Mouse (Mus musculus) telencephalon, adult 2 months (tissue): ENCODE results near the gene Ppip5k1.

Source experiments
- DNase-seq: peaks from one replicate; pipeline ENCODE4 v3.0.0-alpha.2; 2011; ENCODE audit warnings: low read depth, low spot score

Ppip5k1 gene

GRCm38 (mm10) chr2:121299471-121299870 lies 55.7 kb downstream of the Ppip5k1 start:
- DNase-seq = no peak

- DNase-seq = no peak
These were observed 57.1 kb downstream of the Ppip5k1 start for GRCm38 (mm10) chr2:121298131-121298530.

GRCm38 (mm10) chr2:121297701-121298100 lies 57.5 kb downstream of the Ppip5k1 start:
- DNase-seq = no peak

GRCm38 (mm10) chr2:121296754-121297231 lies 58.4 kb downstream of the Ppip5k1 start:
- DNase-seq = no peak

GRCm38 (mm10) chr2:121295608-121296571 lies 59.3 kb downstream of the Ppip5k1 start:
- peak; percentile 94 for DNase-seq

GRCm38 (mm10) chr2:121294753-121295607 lies 60.2 kb downstream of the Ppip5k1 start:
- peak; percentile 90 for DNase-seq

- DNase-seq = no peak
These were observed 61.0 kb downstream of the Ppip5k1 start for GRCm38 (mm10) chr2:121294182-121294581.

GRCm38 (mm10) chr2:121292316-121293013 lies 62.7 kb downstream of the Ppip5k1 start:
- DNase-seq = no peak

- no peak for DNase-seq
These were observed 65.3 kb downstream of the Ppip5k1 start for GRCm38 (mm10) chr2:121289730-121290540.

GRCm38 (mm10) chr2:121288901-121289729 lies 66.1 kb downstream of the Ppip5k1 start, which contains the start of gene Map1a:
Gene Map1a (plus strand): TSS chr2:121289600.
- DNase-seq = peak; percentile 96

- DNase-seq = no peak
These were observed 67.3 kb downstream of the Ppip5k1 start for GRCm38 (mm10) chr2:121287850-121288249.

GRCm38 (mm10) chr2:121271928-121272516 lies 83.2 kb downstream of the Ppip5k1 start:
- peak; percentile 79 for DNase-seq

- peak; percentile 94 for DNase-seq
These were observed 83.8 kb downstream of the Ppip5k1 start, which contains the start of gene Trp53bp1 for GRCm38 (mm10) chr2:121271236-121271927. Gene Trp53bp1 (minus strand): TSS chr2:121271407.

GRCm38 (mm10) chr2:121270521-121271235 lies 84.5 kb downstream of the Ppip5k1 start:
- DNase-seq = no peak

GRCm38 (mm10) chr2:121268446-121268845 lies 86.8 kb downstream of the Ppip5k1 start:
- no peak for DNase-seq
